Mouse (Mus musculus) lung, postnatal 25 days (tissue): Measurements from ENCODE around the gene Cdh23.

ENCODE experiments used
- DNase-seq: peaks from one replicate; pipeline ENCODE4 v3.0.0; 2022; ENCODE audit warnings: low spot score

Cdh23 gene

DNA sequence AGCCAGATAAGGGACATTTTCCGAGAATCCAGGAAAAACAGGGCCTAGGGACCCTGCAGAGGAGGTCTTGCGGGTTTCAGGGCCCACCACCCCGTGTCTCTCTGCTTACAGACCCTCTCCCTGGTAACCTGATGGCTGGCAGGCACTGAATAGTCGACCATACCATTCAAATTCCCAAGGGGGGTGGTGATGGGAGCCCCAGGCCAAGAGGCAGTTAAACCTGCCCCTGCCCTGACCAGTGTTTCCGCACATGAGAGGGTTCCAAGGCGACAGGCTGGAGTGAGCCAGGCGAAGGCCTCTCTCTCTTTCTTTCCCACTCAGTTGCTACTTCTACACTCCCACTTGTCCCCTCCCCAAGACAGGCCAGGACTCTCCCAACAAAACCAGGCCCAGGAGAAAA lies 296.8 kb downstream of the Cdh23 start, which contains the start of gene Gm17455:
Gene Gm17455 (plus strand): TSS at position 278 of the 400 bp plus-strand sequence.
- no peak for DNase-seq

DNA sequence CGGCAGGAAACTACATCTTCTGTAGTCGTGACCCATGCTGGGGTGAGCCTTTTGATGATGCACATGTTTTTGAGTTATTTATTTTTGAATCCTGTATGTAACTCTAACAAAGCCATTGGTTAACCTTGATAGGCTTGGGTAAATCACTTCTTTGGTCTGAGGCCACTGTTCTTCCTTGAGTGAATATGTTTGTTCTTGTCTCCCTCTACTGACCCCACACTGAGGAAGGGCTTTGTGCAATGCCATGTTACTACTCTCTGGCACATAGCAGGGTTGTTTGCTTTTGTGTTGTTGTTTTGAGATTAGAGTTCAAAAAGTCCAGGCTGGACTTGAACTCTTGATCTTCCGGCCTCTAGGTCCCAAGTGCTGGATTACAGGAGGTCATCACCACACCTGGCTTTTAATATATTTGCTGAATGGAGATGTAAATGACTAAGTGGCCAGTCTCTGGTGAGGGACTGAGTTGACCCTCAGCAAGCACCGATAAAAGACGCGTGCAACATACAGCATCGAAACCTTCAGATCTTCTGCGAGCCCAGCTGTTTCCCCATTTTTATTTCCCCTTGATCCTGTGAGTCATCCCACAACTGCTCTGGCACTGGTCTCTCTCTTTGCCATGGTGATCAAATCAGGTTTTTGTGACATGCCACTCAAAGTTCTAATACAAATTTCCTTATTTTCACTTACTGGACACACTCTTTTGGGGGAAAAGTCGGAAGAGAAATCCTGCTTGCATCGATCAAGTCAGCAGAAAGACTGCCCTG lies 298.1 kb downstream of the Cdh23 start:
- no peak for DNase-seq

DNA sequence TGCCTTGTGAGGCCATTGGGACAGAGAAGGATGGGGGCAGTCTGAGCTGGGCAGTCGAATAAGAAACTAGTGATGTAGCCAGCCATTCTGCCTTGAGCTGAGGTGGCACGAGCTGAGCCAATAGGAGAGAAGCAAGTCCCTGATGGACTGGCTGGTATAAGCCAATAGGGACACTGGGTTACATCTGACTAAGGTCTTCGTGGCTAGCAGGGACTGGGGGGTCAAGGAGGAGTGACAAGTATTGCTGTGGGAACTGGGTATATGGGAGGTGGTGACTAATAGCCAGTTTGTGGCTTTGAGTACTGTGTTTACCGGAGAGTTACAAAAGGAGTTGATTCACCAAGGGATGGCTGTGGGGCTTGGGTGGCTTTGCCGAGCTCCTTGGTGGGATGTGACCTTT lies 300.7 kb downstream of the Cdh23 start:
- no peak for DNase-seq

DNA sequence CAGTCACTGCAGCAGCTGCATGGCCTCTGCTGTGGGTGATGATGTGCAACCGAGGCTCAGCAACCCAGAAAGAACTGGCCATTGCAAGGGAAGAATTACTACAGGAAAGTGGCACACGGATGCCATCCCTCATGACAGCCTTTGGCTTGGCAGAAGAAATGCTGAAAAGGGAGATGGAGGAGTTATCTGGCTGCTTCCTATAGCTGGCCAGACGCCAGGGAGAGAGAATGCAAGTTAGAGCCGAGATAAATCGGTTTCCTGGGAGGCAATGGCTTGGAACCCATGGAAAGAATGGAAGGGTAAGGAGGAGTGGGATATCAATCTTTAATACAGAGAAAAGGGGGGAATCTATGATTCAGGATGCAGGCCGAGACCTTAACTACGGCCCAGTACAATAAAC lies 301.4 kb downstream of the Cdh23 start:
- no peak for DNase-seq

DNA sequence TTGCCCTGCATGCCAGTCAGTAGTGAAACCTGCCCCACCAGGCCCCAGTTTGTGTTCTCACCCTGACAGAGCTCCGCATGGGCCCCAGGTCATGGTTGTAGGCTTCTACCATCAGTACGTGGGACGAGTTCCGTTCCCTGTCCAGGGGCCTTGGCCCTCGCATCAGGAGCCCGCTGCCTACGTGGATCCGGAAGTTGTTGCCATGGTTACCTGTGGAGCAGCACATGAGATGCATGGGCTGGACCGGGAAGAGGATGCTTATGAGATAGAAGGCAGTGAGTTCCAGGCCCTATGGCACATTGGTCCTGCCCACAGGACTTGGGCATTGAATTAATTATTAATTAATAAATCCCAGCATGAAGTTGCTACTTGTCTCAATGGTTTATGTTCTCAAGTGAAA lies 304.6 kb downstream of the Cdh23 start:
- DNase-seq, result no peak

DNA sequence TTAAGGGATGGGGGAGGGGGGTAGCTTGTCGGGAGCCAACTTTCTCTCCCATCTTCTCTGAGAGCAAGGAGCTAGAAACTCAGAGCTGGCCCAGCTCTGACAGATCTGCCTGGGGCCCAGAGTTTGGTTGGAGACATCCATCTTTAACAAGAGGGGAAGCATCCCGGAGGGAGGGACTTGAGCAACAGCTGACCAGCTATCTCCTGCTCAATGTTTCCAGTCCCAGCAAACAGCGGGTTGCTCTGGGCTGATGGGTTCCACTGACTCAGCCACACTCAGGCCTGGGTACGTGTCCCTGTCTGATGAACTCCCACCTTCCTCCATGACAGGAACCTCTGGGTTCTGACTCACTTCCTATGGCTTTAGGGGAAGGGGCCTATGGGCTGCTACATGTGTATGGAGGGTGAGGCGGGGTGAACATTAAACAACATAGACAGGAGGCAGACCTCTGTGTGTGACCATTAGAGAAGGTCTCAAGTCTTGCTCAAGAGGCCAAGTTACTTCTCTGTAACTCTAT lies 305.3 kb downstream of the Cdh23 start:
- DNase-seq, result no peak

DNA sequence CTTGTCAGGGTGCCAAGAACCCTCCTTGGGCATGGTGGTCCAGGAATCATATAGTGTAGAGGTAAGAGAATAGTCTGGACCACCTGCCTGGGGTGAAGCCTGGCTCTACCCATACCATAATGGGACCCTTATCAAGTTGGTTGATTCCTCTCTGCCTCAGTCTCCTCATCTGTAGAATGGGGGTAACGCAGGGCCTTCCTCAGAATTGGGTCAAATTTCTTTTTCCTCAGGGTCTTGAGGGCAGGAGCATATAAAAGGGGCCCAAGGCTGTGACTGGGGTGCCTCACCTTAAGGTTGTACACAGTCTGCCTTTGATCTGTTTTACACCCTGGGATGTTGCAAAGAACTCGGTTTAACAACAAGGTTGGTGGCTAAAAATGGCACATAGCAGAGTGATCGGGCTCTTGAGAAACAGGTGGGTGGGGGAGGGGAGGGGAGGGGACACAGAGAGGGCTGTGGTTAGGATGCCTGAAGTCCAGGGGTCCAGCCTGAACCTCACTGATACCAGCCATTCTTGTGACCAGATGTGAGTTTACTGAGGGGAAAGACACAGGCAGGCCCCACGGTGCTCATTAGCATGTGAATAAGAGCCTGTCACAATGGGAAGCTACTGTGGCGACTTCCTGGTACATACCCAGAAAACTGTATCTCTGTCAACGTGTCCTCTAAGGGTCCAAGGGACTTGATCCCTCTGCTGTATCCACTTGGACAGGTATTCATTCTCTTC lies 305.9 kb downstream of the Cdh23 start:
- no peak for DNase-seq

DNA sequence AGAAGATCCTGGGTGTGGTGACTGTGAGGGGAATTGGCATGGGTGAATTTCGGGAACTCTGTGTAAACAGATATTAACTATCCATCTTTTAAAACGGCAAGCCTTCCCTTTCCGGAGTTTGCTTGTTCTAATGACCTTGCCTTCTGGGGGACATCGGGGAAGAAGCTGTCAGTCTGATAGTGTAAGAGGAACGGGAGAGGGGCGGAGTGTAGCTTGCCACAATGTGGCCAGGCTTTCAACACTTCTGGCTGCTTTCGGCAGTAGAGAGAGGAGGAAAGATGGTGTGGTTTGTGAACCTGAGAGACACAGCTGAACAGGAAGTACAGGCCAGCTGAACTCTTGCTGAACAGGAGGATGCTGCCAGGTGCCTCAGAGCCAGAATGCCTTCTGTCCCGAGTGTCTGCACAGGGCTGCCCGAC lies 306.8 kb downstream of the Cdh23 start:
- peak; percentile 61 for DNase-seq

DNA sequence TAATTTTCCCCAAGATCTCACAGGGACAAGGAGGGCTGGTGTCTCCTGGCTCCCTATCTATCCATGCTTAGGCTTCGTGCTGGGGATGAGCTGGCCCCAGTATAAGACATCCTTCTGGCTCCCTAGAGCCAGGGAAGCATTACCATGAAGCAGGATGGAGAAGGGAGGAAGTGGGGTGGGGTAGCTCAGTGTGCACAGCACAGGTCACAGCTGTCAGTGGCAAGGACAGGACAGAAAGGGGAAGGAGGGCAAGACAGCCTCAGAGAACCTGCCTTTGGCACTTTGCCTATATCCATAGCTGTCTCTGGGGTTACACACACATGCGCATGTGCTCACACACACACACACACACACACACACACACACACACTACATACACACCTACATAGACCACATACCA lies 308.0 kb downstream of the Cdh23 start:
- DNase-seq, result no peak

DNA sequence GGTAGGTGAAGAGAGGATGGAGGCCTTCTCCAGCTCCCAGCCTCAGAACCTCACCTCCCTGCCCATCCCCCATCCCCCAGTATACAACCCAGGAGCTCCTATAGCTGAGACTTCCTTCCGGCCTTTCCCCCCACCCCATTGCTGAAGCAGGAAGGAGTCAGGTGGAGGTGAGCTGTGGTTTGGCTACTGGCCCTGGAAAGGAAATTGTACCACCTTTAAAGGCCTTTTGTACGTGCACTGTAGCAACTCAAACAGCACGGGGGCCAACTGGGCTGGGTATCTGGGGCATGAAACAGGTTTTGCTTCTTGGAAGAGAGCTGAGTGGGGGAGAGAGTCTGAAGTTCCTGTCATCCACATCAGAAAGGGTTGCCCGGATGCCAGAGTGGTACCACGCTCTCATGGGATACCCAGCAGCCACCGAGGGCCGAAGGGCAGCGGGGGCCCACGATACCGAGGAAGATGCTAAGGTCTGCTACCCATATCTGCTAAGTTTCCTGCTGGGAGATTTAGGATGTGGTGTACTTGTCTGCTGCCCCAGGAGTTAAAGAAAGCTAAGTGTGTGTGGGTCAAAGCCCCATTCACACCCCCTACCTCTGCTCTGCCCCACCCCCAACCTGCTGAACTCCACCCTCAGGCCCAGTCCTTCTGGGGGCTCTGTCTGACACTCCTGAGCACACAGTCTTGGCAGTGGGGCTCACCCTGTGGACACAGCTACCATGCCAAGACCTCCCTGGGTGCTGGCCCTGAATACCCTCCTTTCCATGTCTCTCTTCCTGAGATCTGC lies 315.0 kb downstream of the Cdh23 start:
- DNase-seq, result no peak

DNA sequence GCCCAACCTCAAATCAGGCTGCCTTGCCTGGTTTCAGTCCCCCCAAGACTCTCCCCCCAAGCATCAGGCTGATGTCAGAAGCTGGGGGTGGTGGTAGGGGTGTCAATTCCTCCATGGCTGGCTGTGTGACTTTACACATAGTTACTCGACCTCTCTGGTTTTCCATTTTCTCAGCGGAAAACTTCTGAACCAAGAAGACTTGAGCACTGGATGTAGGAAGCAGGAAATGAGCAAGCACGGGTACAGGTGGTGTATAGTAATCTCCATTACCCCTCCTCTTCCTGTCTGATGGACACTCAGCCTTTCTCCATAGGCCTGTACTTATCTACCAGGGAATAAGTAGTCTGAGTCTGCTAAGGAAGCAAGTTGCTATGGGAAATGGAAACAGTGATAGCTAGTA lies 316.1 kb downstream of the Cdh23 start:
- DNase-seq, result no peak

DNA sequence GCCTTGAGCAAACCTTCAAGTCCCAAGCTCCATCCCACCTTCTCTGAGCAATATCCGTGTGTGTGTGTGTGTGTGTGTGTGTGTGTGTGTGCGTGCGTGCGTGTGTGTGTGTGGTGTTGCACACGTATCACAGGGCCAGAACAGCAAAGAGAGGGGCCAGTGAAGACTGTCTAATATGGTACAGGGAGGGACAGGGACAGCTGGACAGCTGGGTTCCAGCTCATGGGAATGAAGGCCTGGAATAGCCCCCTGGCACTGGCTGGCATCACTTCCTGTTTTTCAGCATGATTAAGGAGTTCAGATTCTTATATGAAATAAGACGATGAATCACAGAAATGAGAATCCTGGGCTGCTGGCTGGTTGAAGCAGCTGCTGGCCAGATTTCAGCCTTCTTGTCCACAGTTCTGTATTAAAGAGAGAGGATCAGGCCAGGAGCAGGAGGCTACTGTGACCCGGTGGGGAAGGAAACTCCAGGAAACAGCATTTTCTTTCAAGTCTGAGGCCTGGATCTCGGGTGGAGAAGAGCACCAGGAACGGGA lies 316.8 kb downstream of the Cdh23 start:
- no peak for DNase-seq

DNA sequence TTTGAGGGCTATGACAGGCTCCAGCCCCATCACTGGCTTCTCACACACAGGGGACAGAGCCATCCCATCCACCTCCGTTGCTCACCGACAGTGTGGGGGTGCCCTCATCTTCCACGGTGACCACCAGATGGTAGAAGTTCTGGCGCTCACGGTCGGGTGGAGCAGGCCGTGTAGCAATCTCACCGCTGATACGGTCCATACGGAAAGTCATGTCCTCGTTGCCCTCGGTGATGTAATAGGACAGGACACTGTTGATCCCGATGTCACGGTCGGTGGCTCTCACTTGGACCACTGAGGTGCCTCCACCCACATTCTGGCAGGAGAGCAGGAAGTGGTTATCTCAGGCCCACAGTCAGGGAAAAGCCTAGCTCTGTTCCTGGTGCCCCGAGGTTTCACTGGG lies 319.6 kb downstream of the Cdh23 start:
- no peak for DNase-seq

DNA sequence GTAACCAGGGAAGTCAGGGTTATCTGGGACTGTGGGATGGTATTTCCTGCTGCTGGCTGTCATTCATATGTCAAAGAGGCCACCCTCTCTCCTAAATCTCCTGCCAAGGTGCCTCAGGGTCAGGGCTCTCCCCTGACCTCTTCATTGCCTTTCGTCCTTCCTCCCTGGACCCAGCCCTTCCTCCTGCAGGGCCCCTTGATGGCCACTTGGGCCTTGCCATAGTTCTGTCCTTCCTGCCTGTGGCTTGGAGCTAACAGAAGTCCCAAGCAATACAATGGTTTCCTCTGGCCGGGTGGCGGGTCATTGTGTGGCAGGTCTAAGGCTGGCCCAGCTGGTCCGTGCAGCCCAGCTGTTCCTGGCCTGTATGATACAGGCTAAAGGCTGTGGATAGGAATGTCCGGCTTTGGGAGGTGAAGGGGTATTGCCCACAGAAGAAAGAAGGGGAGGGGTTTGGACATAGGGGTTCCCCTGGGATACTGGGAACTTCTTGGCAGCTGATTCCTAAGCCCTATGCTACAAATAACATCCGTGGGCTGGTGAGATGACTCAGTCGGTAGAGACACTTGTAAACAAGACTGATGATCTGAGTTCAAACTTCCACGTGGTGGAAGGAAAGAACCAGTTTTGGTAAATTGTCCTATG lies 322.2 kb downstream of the Cdh23 start:
- peak; percentile 76 for DNase-seq

DNA sequence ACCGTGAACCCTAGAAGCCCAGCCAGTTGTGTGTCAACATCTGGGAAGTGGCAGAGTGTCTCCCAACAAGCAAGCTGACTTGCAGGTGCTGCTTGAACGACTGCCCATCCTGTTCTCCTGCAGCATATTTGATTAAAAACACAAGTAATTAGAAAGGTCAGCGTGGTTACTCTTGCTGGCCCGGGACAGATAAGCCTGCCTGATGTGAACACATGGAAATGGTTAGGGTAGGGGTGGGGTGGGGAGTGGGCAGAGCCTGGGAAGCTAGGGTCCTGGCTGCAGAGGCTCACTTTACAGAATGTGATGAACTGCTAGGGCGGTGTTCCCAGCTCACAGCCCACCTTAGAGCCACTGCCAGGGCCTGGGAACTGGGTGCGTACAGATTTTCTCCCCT lies 322.8 kb downstream of the Cdh23 start:
- DNase-seq, result no peak

DNA sequence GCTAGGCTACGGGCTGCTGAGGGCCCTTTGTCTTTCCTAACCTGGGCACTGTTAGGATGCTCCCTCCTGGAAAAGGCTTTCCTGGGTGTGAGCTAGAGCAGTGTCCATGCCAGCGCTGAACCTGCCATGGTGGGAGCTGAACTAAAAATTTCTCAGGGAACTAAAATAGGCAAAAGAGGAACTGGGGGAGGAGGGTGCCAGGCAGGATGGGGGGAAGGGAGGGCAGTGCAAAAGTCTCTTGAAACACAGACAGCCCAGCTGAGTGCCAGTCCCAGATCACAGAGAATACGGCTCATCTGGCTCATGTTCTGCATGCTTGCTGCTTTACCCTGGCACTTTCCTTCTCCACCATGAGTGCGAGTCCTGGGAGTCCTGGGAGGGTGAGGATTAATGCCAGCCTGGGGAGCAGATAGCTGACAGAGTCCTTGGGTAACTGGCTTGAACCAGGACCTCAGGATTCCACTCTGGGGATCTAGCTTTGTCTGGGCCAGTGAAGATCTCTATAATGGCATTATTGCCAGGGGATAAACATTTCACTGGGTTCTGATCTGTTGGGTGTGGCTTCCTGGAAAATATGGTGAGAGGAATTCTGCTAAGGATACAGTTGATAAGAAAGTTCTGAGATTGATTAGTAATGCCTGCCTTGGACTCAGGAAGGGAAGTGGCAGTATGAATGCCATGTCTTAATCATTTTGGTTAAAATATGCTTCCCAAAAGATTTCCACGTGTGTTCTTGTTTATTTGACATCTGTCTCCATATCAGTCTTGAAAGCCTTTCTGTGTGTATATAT lies 324.5 kb downstream of the Cdh23 start:
- peak; percentile 48 for DNase-seq

DNA sequence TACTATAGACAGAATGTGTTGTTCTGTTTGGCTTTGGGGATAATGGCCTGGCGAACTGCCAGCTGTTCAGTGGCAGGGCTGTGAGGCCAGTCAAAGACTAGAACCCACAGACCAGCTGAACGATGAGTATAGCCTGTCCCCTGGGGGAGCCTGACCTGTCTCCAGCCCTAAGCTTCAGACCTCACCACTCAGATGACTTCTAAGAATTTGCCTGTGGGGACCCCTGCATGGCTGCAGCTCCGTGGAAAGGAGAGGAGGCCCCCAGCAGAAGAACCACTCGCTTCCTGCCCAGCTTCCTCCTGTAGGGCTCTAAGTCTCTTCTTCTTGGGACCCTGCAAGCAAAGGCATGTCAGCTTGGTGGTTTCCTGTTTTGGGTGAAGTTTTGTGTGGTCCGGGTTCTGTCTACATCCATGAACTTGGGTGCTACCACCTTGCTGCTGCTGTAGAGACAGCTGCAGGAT lies 325.7 kb downstream of the Cdh23 start:
- DNase-seq, result no peak

DNA sequence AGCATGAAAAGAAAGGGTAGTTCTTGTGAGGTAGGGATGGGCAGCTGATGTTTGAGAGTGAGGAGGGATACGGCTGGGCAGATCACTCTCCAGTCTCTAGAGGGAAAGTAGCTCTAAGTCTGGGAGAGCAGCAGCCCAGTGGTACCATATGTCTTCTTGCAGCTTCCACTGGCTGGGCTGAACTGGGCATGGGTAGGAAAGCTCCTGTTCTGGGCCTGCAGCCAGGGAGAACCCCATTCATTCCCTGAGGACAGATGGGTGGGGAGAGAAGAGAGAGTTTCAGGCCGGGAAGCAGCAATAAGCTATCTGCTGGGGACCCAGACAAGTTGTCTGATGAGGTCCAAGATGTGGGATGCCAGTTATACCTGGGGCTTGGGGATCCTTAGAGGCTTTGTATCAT lies 326.2 kb downstream of the Cdh23 start:
- DNase-seq, result no peak

DNA sequence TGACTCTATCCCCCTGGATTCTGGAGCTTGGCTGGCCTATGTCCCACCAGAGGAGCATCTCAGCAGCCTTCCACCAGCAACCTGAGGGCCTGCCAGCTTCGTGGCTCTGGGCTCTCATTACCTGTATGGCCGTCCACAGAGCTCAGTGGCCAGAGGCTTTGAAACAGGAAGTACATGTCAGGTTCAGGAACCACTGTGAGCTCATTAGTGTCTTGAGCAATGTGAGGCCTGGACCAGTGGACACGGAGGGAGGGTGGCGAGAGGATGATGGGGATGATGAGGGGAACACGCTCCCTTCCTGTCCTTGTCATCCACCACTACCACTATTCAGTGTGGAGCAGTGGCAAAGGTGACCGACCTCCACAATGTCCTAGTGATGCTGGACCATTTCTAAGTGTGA lies 326.9 kb downstream of the Cdh23 start:
- DNase-seq, result no peak

DNA sequence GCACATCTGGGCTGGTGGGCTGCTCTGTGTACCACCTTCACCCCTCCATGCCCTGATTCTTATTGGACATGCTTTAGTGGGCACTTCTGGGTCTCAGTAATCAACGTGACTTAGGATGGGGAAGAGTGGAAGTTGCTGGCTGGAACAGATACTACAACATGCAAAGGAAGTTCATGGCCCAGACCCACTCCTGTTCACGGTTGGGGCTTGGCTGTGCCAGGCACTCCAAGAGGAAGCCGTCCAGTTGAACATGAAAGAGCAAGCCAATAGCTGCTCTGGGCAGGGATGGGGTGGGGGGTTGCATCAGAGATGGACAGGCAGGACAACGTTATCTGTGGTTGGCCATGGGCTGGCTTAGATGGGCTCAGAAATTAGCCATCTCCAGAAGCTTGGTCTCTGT lies 328.4 kb downstream of the Cdh23 start:
- no peak for DNase-seq

DNA sequence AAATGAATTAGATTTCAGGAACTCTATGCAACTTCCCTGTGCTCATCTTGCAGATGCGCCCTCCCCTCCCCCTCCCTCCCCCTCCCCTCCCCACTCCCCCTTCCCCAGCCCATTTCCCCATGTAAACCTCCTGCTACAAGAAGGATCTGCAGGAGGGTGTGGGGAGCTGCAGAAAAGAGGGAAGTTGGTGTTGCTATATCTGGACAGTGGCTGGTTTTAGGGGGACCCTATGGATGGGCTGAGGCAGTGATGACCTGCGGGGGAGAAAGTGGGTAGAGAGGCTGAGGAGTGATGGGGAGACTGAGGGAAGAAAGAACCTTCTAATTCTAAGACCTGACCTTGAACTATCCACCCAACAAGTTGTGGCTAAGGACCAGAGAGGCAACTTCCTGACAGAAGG lies 329.1 kb downstream of the Cdh23 start:
- no peak for DNase-seq
